Mouse (Mus musculus) heart, postnatal 10 days (tissue): ENCODE measurements at regions not wholly inside any gene's neighbourhood (a gene's known extent, or its start where the extent isn't known, plus 50 kb on each side); places are given as distances from the start of the nearest gene placed in this dataset.

Source experiments
- DNase-seq, 2 experiments: peaks; one replicate each; pipeline ENCODE4 v3.0.0; 2021
- intact Hi-C: fragments of 180-260 bp; cut with DNase I; formaldehyde crosslinking; loops from one replicate; pipeline ENCODE4 v1.15.1; 2025
- microRNA-seq, 2 experiments: library from miRNA; unstranded; fragments of <30 nt; microRNA quantifications; one replicate each; pipeline ENCODE4 v1.2.0; 2022

DNA sequence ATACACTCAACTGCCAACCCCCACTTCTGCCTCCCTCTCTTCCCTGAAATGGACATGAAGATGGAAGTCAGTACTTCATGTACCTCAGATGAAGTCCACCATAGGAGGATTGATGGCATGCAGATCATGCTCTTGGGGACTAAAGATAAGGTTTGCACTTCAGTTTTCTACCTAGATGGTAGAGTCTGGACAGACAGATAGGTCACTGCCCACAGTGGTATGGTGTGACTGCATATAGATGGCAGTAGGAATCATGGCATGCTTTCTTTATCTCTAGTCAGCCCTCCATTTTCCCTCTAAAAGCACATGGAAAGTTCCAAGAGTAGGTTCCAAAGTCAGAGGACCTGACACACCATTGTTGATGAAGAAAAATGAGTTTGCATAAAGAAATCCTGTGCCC is 145.6 kb upstream of the Mocs2 start:
- DNase-seq, result no peak
- intact Hi-C loops, result no loop called here

DNA sequence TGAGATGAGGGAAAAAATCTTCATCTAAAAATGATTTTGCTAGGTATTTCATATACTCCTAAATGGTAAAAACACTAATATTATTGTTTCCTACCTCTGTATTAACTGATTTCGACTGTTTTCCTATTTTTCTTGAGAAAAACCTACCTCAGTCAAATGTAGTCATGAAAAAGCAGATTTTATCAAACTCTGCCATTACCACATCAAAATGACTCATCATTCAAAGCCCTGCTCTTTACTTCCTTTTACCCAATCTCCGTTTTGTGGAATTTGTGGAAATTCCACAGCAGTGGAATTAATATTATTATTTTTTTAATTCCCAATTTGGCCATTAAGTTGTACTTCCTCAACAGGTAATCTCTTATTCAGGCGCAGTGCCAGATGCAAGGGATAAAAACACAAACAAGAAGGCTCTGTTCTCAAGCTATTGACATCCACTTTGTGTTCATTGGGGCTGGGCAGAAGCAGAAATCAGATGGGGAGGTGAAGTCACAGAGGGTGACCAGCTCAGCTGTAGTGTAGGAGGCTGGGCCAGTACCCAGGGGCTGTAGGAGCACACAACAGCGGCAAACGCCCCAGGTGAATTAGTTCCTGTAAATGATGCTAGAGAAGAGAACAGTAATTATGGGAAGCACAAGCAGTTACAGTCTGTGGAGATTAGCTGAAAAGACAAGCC is 138.2 kb upstream of the Mocs2 start:
- intact Hi-C loops, result no loop called here
- DNase-seq, result no peak

DNA sequence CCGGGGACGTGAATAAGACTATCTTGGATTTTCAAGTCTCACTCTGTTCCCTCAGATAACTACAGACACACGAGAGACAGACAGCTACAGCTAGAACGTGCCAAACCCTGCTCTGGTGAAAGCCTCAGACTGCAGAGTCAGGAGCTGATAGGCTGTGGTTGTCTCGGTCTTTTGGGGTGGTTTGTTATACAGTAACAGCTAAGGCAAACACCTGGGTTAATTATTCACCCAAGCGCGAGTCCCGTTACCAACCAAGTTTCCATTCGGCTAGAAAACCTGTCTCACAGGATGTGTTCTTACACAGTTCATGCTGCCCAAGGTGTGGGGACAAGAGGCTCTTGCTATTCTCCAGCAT is 137.7 kb upstream of the Mocs2 start:
- DNase-seq, result no peak
- intact Hi-C loops, result no loop called here

DNA sequence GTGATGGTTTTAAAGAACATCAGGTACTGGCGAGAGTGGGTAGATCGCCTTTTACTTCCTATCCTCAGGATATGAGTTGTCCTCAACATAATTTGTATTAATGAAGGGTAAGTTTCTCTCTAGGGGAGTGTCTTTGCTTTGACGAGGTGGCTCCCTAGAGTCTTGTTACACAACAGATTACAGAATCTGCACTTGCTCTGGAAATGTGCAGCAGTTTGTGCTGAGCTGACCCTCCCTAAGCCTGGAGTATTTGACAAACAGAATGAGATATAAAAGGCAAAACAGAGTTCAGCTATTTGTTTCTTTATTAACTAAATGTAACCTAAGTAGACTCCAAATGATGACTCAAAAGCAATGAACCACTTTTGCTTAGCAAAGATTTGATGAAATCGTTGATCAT is 136.8 kb upstream of the Mocs2 start:
- intact Hi-C loops, result no loop called here
- no peak for DNase-seq

DNA sequence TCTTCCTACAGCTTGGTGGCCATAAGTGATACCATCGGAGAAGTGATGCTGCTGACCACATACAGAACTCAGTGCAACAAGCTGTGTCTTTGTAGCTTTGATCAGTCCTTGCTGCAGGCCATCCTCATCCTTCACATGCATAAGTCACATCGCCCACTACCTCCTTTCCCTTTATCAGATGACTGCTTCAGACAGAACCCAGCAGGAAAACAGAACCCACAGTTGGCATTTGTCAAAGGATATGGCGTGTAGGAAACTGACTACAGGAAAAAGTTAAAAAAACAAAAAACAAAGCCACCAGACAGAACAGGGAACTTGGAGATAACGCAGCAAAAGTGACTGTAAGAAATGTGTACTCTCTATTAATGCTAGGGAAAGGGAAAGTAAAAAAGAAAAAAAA is 136.1 kb upstream of the Mocs2 start:
- DNase-seq, result no peak
- intact Hi-C loops, result no loop called here

DNA sequence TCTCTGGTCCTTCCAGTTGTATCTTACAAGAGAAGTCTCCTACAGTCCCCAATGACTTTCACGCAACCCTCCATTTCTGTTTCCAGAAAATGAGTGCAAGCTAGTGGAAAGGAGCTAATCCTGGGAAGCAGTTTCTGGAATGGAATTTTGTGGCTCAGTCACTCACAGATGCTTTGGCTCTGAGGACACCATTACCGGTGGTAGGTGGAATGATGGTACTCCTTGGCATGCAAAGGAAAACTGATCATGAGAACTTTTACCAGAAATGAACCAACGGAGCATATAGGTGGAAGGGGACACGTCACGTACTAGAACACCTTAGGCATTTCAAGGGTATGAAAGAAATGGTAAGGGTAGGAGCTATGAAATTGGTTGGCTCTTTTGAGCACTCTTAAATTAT is 135.1 kb upstream of the Mocs2 start:
- DNase-seq, result no peak
- intact Hi-C loops, result no loop called here

DNA sequence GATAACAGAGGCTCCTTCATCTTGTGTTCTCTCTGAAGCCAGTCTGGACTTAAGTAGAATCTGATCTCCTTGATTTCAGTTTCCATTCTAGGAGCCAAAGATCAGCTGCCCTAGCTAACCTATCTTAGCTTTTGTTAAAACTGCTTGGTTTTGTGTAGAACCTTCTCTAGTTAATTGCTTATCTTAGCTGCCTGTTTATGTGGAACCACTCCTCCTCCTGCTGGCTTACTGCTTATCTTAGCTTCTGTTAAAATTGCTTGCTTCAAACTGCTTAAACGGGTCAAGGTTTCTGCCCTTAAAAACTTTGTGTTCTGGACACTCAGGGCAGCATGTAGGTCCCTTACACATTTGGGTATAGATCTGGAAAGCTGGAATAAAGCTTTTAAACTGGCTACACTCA is 133.7 kb upstream of the Mocs2 start:
- intact Hi-C loops, result no loop called here
- DNase-seq, result no peak

DNA sequence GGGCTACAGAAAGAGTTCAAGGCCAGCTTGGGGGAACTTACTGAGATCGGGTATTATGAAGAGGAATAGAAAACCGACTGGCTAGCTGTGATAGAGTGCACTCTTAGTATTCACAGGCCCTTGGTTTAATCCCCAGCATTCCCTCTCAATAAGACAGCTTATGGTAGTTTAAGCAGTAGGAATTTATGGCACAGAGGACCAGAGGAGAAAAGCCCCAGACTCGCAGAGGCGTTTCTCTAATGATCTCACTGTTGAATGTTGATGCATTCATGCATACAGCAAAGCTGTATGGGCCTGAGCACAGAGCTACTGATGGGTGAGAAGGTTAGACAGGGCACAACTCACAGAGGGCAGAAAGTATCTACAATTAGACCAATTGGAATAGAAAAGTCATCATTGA is 132.7 kb upstream of the Mocs2 start:
- intact Hi-C loops, result no loop called here
- no peak for DNase-seq

DNA sequence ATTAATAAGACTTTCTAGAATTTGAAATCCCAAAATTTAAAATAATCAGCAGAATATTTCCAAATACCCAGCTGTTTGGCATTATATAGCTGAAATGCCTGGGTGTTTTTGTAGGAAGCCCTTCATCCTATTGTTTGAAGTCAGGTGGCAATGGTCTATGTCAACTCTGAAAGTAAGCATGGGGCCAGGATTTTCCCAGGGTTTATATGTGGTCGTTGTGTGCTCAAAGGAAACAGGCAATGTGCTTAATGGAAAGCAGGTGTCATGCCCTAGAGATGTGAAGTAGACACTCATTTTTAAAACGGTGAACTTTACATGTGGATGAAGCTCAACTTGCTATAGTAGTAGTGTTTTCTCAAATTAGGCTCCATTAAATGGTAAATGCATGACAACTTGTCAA is 105.4 kb upstream of the Mocs2 start:
- no peak for DNase-seq
- intact Hi-C loops, result no loop called here

DNA sequence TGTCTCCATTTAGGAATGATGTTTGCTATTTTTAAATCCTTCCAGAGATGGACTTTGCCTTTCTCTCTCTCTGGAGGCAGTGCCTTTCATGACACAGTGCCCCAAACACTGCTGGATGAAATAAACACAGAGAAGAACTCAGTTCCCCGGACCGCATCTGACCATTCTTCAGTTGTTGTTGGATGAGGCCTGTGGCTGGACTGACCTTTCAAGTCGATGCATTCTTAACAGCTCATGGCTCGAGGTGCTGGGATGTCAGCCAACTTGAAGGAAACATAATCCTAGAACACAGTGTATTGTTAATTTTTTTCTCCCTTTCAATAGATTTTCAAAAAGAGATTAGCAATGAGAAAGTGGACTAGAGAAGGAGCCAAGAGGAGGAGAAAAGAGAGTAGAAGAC is 98.3 kb upstream of the Mocs2 start:
- intact Hi-C loops, result no loop called here
- peak; percentile 1 for DNase-seq

DNA sequence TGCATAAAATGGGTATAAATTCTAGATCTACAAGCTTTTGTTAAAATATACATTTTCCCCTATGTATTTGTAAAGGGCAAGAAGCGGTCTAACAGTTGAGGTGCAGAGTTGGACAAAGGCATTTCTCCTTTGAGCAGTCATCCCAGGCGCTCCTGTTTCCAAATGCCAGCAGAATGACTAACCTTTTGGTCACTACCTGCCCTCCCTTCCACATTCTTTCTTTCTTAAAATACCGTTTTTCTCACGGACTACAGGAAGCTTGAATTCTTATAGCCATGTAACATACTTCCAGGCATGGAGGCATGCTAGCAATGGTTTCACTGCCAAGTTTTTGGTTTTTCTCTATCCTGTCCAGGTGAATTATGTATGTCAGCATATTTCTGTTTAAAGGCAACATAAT is 91.2 kb upstream of the Mocs2 start:
- intact Hi-C loops, result no loop called here
- DNase-seq, result no peak

DNA sequence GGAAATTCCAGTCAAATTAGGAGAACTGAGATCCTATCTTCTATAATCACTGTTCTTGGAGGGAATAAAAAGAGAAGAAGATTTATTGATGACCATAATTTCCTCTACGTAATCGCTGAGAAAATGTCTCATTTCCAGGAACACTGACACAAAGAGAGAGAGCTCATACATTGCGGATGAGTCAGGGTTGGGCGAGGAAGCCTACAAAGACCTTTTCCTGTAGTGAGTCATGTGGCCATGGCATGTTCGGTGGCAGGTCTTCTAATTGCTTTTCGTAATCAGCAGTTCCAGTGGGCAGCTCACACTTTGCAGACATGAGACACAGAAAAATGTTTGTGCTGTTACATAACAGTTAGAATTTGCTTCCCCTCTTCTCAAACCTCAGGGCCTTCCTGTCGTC is 83.0 kb upstream of the Mocs2 start:
- intact Hi-C loops, result no loop called here
- DNase-seq, result no peak

DNA sequence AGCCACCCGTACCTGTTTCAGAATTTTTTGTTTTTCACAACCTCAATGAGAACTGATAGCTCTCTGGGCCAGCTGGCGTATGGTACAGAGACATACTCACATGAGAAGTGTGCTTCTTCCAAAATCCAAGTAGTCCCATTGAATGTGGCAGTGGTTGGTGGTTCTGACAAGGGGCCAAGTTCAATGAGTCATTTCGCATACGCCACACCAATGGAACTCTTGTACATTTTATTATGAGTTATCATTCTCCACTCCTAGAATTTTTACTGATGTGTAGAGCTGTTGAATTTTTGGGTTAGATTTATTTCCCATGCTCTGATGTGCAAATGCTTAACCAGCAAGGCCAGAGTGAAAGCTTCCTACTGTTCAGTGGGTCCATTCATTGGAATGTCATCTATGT is 82.0 kb upstream of the Mocs2 start:
- intact Hi-C loops, result no loop called here
- no peak for DNase-seq

DNA sequence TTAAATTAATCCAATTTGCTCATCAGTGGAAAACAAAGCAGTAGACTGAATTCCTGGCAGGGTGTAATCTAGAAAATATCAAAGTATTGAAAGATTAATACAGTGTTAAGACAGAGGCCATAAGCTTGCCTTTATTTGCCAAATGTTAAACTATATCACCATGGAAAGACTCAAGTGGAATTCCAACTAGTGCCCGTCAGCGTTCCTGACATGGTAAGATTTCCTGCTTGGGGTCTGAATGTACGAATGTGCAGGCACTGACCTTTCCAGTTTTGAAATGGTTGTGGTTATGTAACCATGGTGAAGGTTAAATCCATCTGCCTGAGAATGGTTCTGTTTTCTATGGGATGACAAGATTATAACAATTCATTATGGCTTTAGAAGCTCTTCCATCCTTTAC is 75.5 kb upstream of the Mocs2 start:
- intact Hi-C loops, result no loop called here
- DNase-seq, result no peak

DNA sequence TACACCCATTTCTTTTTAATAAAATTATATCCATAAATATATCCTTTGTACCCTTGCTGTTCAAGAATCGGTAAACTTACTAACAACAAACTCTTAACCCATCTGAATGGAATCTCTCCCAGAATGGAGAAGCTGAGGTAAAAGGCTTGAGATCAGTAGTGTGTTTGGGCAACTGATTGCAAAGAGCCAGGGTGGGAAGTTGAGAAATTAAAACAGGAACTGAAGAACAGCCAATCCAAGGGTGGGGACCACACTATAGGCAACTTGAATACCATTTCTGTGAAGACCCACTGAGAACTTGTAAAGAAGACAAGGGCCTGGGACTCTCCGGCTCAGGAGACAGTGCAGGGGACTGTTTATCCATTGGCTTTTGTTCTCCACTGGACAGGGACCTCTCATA is 72.2 kb upstream of the Mocs2 start:
- intact Hi-C loops, result no loop called here
- no peak for DNase-seq

DNA sequence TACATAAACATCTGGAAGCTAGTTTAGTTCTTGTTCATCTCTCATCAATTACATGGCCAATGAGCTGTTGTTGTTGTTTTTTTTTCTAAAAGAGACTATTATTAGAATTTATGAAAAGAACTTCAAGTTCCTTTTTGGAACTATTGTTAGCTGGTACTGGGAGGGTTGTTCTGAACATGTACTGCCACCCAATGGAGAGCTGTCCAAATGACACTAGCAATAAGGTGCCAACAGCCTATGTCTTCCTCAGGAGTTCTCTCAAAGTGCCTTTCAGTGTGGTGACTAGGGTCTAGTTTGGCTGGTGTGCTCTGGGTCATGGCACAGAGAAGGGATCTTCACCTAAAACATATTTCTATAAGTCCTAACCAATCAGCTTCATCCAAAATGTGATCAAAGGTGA is 60.6 kb upstream of the Mocs2 start:
- DNase-seq, result peak; percentile 30 to 40
- intact Hi-C loops, result loop anchor here (2.0 to 10.0 kb wide), 2 partner anchors 293 to 881 kb away; no protein-coding TSS in a partner anchor

DNA sequence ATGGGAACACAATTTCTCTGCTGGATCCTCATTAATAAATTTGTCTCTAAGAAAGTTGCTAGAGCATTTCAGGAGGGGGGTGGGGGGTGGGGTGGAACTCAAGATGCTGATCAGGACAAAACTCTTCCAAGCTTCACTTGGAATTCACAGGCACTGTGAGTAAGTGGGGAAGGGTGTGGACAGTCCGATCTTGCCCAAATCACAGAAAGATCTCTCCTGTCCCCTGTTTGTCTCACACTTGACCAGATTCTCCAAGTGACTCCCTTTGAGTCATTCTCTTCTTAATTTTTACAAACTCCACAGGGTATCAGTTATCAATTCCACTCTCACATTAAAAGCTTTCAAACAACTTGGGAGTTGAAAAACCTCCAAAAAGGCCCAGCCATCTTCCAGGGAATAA is 58.1 kb upstream of the Mocs2 start:
- no peak for DNase-seq

DNA sequence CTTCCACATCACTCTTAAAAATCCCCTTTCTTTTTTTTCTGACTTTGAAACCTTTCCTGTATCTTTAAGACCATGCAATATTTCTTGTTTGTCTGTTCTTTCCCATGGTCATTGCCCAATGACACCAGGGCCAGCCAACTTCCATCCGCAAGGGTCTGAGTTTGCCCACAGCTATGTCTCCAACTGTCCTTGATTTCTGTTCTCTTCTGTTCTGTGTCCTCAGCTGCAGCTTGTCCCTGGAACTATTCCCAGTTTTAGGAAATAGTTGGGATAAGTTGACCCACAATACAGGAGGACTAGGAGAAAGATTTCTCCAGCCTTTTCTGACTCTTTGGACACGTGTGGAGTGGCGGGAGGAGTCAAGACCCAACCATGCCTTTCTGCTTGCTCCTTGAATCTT is 57.1 kb upstream of the Mocs2 start:
- intact Hi-C loops, result no loop called here
- DNase-seq, result peak; percentile 5 to 7

More for the DNA sequence above, 58.1 kb upstream of the Mocs2 start:
- intact Hi-C loops, result loop anchor here (10.0 kb wide), 1 partner anchor 295 kb away; no protein-coding TSS in a partner anchor

Small RNAs in the stretch of these regions (microRNA-seq; reads per million reads assigned to microRNA genes)
- 0 reads per million in 2 experiments for gene Gm25950
